ENCODE assay signal across 10 mouse cellular contexts in genomic region chr11:57719631-57720030, GRCm38 (mm10).
DNase-seq lines count a peak whose midpoint lies in the region; ATAC-seq and TF ChIP-seq lines count a peak whose summit lies in the region.
"Had no signal": no experiment of that assay in that cellular context is flagged by ENCODE, and none has a peak within 500 bp of the region (broad histone marks: within the 10 kb centered on the region; RNA-seq: fewer than 3 reads in every experiment).

No protein-coding gene starts in this region.

- no peak overlapping the region for H3K9ac ChIP-seq in embryonic facial prominence, embryonic 15.5 days
- H3K9ac ChIP-seq in limb, embryonic 14.5 days (ENCODE audit: low read depth, low read length, severe bottlenecking), result no peak overlapping the region
- no peak overlapping the region for H3K9ac ChIP-seq in liver, embryonic 11.5 days (ENCODE audit: low read depth, low read length)
- H3K9ac ChIP-seq: midbrain, embryonic 12.5 days had no signal

- H3K4me1 ChIP-seq in embryonic facial prominence, embryonic 15.5 days, result peaks cover 10% of the 10 kb centered on the region
- peaks cover 9% of the 10 kb centered on the region; the same call in 1 of the 2 replicates for H3K4me1 ChIP-seq in limb, embryonic 14.5 days (ENCODE audit: control insufficient read depth, insufficient read depth, low read length)
- H3K4me1 ChIP-seq in liver, embryonic 11.5 days (replicated peaks; ENCODE audit: control insufficient read depth, insufficient read depth, low read length), result no peaks in the 10 kb centered on the region

- H3K36me3 ChIP-seq in embryonic facial prominence, embryonic 15.5 days, result 0 out of 2 replicates have a peak, but pooled peaks cover 6% of the 10 kb centered on the region
- H3K36me3 ChIP-seq in limb, embryonic 14.5 days (ENCODE audit: control insufficient read depth, insufficient read depth, low read length), result peaks cover 9% of the 10 kb centered on the region; the same call in 1 of the 2 replicates
- 0 out of 2 replicates have a peak, but pooled peaks cover 2% of the 10 kb centered on the region for H3K36me3 ChIP-seq in liver, embryonic 11.5 days (ENCODE audit: control insufficient read depth, insufficient read depth, low read length)
- H3K36me3 ChIP-seq: midbrain, embryonic 12.5 days had no signal

- H3K27ac ChIP-seq in embryonic facial prominence, embryonic 15.5 days (replicated peaks), result peak overlapping the region; percentile 23; the same call in 1 of the 2 replicates
- H3K27ac ChIP-seq in limb, embryonic 14.5 days (replicated peaks; ENCODE audit: low read depth, low read length), result no peak overlapping the region
- no peak overlapping the region for H3K27ac ChIP-seq in liver, embryonic 11.5 days (ENCODE audit: low read depth, low read length)
- H3K27ac ChIP-seq: midbrain, embryonic 12.5 days had no signal

- no peak for TF ChIP-seq POLR2A in limb, embryonic 14.5 days (IDR thresholded peaks at IDR 0.05; ENCODE audit: borderline replicate concordance, extremely low read depth, insufficient read depth, insufficient read length)

- DNase-seq in urinary bladder, postnatal 14 days (ENCODE audit: low spot score), result peak; percentile 33
- DNase-seq in urinary bladder, postnatal 36 days (ENCODE audit: low spot score in 2 of 2), result no peak
- DNase-seq in limb, embryonic 14.5 days (ENCODE audit: low spot score), result peak; percentile 82
- DNase-seq in yolk sac, embryonic 10.5 days (ENCODE audit: low spot score), result peak; percentile 56
- no peak for DNase-seq in liver, embryonic 11.5 days (ENCODE audit: low spot score)
- DNase-seq in cerebellum, adult 11 months, result no peak
- no peak for DNase-seq in liver
- DNase-seq: layer of hippocampus, postnatal 36 days had no signal

- H3K4me3 ChIP-seq in embryonic facial prominence, embryonic 15.5 days (replicated peaks), result no peak overlapping the region
- H3K4me3 ChIP-seq in limb, embryonic 14.5 days (replicated peaks; ENCODE audit: low read length), result no peak overlapping the region
- H3K4me3 ChIP-seq in liver, embryonic 11.5 days (ENCODE audit: low read depth, low read length), result no peak overlapping the region
- H3K4me3 ChIP-seq: midbrain, embryonic 12.5 days had no signal

- peak; percentile 75 for ATAC-seq in embryonic facial prominence, embryonic 15.5 days (ENCODE audit: insufficient number of reproducible peaks, low FRiP score, low TSS enrichment, low read depth)
- peak; percentile 77; the same call in 1 of the 2 replicates for ATAC-seq in limb, embryonic 14.5 days (ENCODE audit: low FRiP score, low read depth)
- no peak for ATAC-seq in liver, embryonic 11.5 days (replicated peaks; ENCODE audit: low FRiP score)

- H3K9me3 ChIP-seq in embryonic facial prominence, embryonic 15.5 days (replicated peaks), result no peaks in the 10 kb centered on the region
- no peaks in the 10 kb centered on the region for H3K9me3 ChIP-seq in limb, embryonic 14.5 days (ENCODE audit: control insufficient read depth, low read length)
- H3K9me3 ChIP-seq in liver, embryonic 11.5 days (ENCODE audit: control insufficient read depth, low read length), result no peaks in the 10 kb centered on the region
- H3K9me3 ChIP-seq: midbrain, embryonic 12.5 days had no signal

- H3K4me2 ChIP-seq in embryonic facial prominence, embryonic 15.5 days (replicated peaks), result no peak overlapping the region; the same call in 1 of the 2 replicates
- no peak overlapping the region for H3K4me2 ChIP-seq in limb, embryonic 14.5 days (replicated peaks; ENCODE audit: low read depth, low read length, severe bottlenecking)
- no peak overlapping the region for H3K4me2 ChIP-seq in liver, embryonic 11.5 days
- H3K4me2 ChIP-seq: midbrain, embryonic 12.5 days had no signal

- no peaks in the 10 kb centered on the region for H3K27me3 ChIP-seq in embryonic facial prominence, embryonic 15.5 days
- no peaks in the 10 kb centered on the region for H3K27me3 ChIP-seq in limb, embryonic 14.5 days (ENCODE audit: control insufficient read depth, insufficient read depth, low read length)
- no peaks in the 10 kb centered on the region for H3K27me3 ChIP-seq in liver, embryonic 11.5 days (replicated peaks; ENCODE audit: control insufficient read depth, insufficient read depth, low read length)
- H3K27me3 ChIP-seq: midbrain, embryonic 12.5 days had no signal

- 21% methylated on average over 7 of the region's 7 CpGs for WGBS in embryonic facial prominence, embryonic 15.5 days
- WGBS in limb, embryonic 14.5 days, result 20% methylated on average over 7 of the region's 7 CpGs
- WGBS in liver, embryonic 11.5 days, result 59% methylated on average over 7 of the region's 7 CpGs

Comparison
In these comparisons a context has a peak if more than half of its experiments do, and no peak if none do; other contexts are left out.
1. DNase-seq: peak in urinary bladder, postnatal 14 days (single experiment), limb, embryonic 14.5 days (single experiment) and yolk sac, embryonic 10.5 days (single experiment); none in urinary bladder, postnatal 36 days (0 of 2), liver, embryonic 11.5 days (single experiment), cerebellum, adult 11 months (single experiment) and liver (single experiment).